Mouse (Mus musculus) embryonic fibroblast, embryonic 13.5 days (primary cell): ENCODE measurements around the gene Zfyve27. TPM values are rescaled to one million over a fixed set of nuclear protein-coding genes. Genes with fewer than 3 reads are reported as not detected.

Source experiments
- H3K27ac ChIP-seq: 2 replicates; pipeline ENCODE4 v1.5.1; 2012; ENCODE audit warnings: low read length, control low read depth, inconsistent platforms; ENCODE audit not compliant: insufficient read depth
- H3K4me1 ChIP-seq: 2 replicates; pipeline ENCODE4 v1.6.1; 2011; ENCODE audit warnings: low read length; ENCODE audit not compliant: control insufficient read depth, insufficient read depth
- H3K4me3 ChIP-seq: 2 replicates; pipeline ENCODE4 v1.5.1; 2011; ENCODE audit warnings: mild to moderate bottlenecking, control low read depth, low read length; ENCODE audit not compliant: insufficient read depth
- CTCF ChIP-seq: IDR thresholded peaks from 2 replicates; pipeline ENCODE4 v1.5.1; 2011; ENCODE audit warnings: mild to moderate bottlenecking, control low read depth, low read length, moderate library complexity, borderline replicate concordance; ENCODE audit not compliant: insufficient read depth
- POLR2A ChIP-seq: IDR thresholded peaks from 2 replicates; pipeline ENCODE4 v1.6.1; 2011; ENCODE audit warnings: low read depth, mild to moderate bottlenecking, control low read depth, low read length, moderate library complexity
- polyA plus RNA-seq: library from polyadenylated mRNA; stranded (reverse); fragments of >200 nt; gene quantifications from 2 replicates; pipeline ENCODE4 v1.2.4, GENCODE M21; 2011; ENCODE audit warnings: low read depth; ENCODE audit not compliant: missing spikeins, insufficient read length

Gene Zfyve27
- polyA plus RNA-seq, 1 experiment: 15.4 TPM

- no peak overlapping the region for H3K27ac ChIP-seq
Measured at GRCm38 (mm10) chr19:42170025-42170969, 6.5 kb downstream of the Zfyve27 start.

GRCm38 (mm10) chr19:42176841-42177240 is 13.1 kb downstream of the Zfyve27 start:
- TF ChIP-seq CTCF: no peak
- no peak for TF ChIP-seq POLR2A
- Histone ChIP-seq H3K27ac (no peak overlapping the region), H3K4me1 (no peaks in the 10 kb centered on the region), H3K4me3 (no peak overlapping the region)

More at GRCm38 (mm10) chr19:42170025-42170969, 6.5 kb downstream of the Zfyve27 start:
- TF ChIP-seq CTCF (no peak), POLR2A (peak; percentile 86)
- Histone ChIP-seq H3K4me3 (peak overlapping the region; percentile 66), H3K4me1 (0 out of 2 replicates have a peak, but pooled peaks cover 5% of the 10 kb centered on the region)

- Histone ChIP-seq H3K4me1 (no peaks in the 10 kb centered on the region), H3K4me3 (no peak overlapping the region), H3K27ac (no peak overlapping the region)
- no peak for TF ChIP-seq CTCF
- no peak for TF ChIP-seq POLR2A
Measured at GRCm38 (mm10) chr19:42177461-42177860, 13.7 kb downstream of the Zfyve27 start.

GRCm38 (mm10) chr19:42179356-42179755 is 15.6 kb downstream of the Zfyve27 start:
- TF ChIP-seq POLR2A: no peak
- no peak for TF ChIP-seq CTCF
- no peaks in the 10 kb centered on the region for H3K4me1 ChIP-seq
- no peak overlapping the region for H3K4me3 ChIP-seq
- no peak overlapping the region for H3K27ac ChIP-seq

- no peak for TF ChIP-seq POLR2A
- peak; percentile 41; the same call in 1 of the 2 replicates for TF ChIP-seq CTCF
- H3K4me3 ChIP-seq: no peak overlapping the region
- H3K27ac ChIP-seq: no peak overlapping the region
- H3K4me1 ChIP-seq: no peaks in the 10 kb centered on the region
Measured at GRCm38 (mm10) chr19:42182673-42183072, 18.9 kb downstream of the Zfyve27 start.

- Histone ChIP-seq H3K27ac (no peak overlapping the region), H3K4me3 (no peak overlapping the region), H3K4me1 (no peaks in the 10 kb centered on the region)
- TF ChIP-seq CTCF (no peak), POLR2A (no peak)
Measured at GRCm38 (mm10) chr19:42189735-42190134, 26.0 kb downstream of the Zfyve27 start.

- Histone ChIP-seq H3K27ac (no peak overlapping the region), H3K4me3 (no peak overlapping the region), H3K4me1 (no peaks in the 10 kb centered on the region)
- TF ChIP-seq CTCF (peak; percentile 80; the same call in 1 of the 2 replicates), POLR2A (no peak)
Measured at GRCm38 (mm10) chr19:42190494-42190893, 26.7 kb downstream of the Zfyve27 start.

GRCm38 (mm10) chr19:42193311-42193710 is 29.6 kb downstream of the Zfyve27 start:
- no peak overlapping the region for H3K27ac ChIP-seq

GRCm38 (mm10) chr19:42196378-42196777 is 32.6 kb downstream of the Zfyve27 start:
- Histone ChIP-seq H3K4me1 (no peaks in the 10 kb centered on the region), H3K4me3 (no peak overlapping the region), H3K27ac (no peak overlapping the region)
- TF ChIP-seq POLR2A: no peak
- no peak for TF ChIP-seq CTCF

More at GRCm38 (mm10) chr19:42193311-42193710, 29.6 kb downstream of the Zfyve27 start:
- no peak for TF ChIP-seq POLR2A
- no peak for TF ChIP-seq CTCF
- Histone ChIP-seq H3K4me3 (no peak overlapping the region), H3K4me1 (no peaks in the 10 kb centered on the region)

- no peaks in the 10 kb centered on the region for H3K4me1 ChIP-seq
- H3K27ac ChIP-seq: no peak overlapping the region
- no peak overlapping the region for H3K4me3 ChIP-seq
- no peak for TF ChIP-seq CTCF
- TF ChIP-seq POLR2A: no peak
Measured at GRCm38 (mm10) chr19:42197066-42197465, 33.3 kb downstream of the Zfyve27 start.

GRCm38 (mm10) chr19:42198026-42198425 is 34.3 kb downstream of the Zfyve27 start:
- TF ChIP-seq CTCF (no peak), POLR2A (no peak)
- H3K4me3 ChIP-seq: no peak overlapping the region
- no peaks in the 10 kb centered on the region for H3K4me1 ChIP-seq
- H3K27ac ChIP-seq: no peak overlapping the region
